Mouse (Mus musculus): Measurements from ENCODE around the gene Arsb.
"Not testable (repeated sequence)": the region's sequence is repeated elsewhere in the genome, so short reads cannot be mapped to it uniquely, and the experiment has no call there.

Gene Arsb

DNA sequence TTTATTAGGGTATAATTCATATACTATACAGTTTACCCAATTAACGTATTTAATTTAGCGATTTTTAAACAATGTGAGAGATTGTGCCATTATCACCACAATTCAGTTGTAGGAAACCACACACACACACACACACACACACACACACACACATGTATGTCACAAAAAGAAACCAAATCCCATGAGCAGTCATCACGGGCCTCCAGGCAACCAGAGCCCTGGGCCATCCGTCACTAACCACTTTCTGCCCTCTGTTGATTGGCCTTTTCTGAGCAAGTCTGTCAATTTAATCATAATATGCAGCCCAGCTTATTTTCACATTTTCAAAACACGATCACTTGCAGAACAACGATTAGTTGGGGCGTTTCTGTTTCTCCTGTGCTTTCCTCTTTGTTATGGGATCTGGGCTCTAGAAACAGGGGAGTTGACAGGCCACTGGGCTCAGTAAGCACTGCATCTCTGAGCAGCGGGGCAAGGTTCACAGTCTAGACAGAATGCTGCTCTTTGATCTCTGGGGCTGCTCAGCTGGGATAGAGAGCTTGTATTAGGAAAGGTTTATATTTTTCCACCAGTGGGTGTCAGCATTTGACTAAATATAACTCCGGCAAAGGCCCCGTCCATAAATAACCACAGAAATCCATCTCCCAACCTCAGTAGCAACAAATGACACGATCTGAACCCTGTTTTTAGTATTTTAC lies 21.7 kb downstream of the Arsb start:
- peak; percentile 29 for DNase-seq

DNA sequence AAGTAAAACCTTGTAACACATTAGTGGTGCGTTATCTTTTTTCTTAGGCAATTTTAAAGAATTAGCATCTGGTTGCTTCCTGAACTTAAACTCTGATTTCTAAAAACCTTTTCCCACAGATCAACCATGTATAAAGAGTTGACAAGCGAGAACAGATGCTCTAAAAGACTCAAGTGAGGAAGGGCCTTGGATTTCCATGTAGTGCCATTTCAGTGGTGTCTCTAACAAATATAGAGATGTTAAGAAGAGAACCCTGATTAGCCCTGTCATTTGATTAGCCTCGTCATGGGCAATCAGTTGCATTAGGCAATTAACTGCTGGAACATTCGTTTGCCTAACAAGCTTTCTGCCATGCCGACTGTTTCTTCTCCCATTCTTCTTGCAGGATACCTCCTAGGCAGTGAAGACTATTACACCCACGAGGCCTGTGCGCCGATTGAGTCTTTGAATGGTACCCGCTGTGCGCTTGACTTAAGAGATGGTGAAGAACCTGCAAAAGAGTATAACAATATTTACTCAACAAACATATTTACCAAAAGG lies 22.3 kb downstream of the Arsb start:
- DNase-seq: no peak

DNA sequence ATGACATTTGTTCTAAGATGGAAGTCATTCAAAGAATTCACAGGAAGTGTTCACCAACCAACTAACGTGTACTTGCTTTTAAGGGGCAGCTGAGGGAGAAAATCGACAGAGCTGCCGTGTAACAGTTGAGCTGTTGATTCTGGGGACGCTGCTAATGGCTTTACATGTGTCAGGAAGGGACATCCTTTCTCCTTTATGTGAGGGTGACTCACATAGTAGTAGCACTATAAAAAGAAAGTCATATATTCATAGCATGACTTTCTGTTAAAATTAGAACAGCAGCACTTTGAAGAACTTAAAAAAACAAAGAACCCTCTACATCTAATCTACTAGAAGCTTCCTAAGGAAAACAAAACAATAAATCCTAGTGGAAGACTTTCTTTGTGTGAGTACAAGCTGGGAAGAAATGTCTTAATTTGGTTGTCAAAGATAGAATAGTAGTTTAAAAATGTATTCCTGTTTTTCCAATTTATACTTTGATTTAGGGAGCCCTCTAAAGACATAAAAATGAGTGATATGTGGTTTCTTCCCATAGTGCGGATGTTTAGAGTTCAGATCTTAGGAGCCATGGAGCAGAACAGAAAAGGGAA lies 25.7 kb downstream of the Arsb start:
- DNase-seq: no peak

DNA sequence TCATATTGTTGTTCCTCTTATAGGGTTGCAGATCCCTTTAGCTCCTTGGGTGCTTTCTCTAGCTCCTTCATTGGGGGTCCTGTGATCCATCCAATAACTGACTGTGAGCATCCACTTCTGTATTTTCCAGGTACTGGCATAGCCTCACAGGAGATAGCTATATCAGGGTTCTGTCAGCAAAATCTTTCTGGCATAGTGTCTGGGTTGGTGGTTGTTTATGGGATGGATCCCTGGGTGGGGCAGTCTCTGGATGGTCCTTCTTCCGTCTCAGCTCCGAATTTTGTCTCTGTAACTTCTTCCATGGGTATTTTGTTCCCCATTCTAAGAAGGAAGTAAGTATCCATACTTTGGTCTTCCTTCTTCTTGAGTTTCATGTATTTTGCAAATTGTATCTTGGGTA lies 38.9 kb downstream of the Arsb start:
- DNase-seq: not testable (repeated sequence)

DNA sequence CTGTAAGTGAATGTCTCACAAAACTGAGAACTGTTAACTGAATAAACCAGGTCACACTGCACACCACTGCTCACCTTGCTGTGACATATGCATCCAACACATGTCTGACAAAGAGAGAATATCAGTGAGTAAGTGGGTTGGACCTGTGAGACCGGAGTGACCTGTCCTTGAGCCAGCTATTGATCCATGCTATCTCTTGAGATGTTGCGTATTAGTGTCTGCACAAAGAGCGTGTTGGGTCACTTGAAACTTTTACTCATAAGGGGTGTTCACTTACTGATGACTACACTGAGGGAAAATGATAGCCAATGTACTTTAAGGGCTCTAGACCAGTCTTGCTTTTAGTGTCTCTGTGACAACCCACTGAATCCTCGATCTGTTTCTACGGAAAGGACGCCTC lies 42.7 kb downstream of the Arsb start:
- DNase-seq: no peak

DNA sequence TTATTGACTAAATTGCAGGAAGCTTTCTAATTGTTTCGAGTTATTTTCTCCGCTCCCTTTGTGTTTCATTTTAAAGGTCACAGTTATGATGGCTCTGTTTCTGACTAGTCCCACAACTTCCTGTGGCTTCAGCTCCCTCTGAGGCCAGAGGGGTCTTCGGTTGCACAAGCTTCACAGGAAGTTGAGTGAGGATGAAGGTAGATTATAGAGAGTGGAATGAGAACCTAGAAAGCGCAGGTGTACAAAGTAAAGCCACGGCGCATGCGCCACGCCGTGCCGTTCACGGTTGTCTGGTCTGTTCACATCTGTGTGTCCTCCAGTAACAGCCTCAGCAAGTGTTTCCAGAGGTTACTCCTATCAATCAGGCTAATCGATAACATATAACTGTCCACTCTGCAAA lies 43.2 kb downstream of the Arsb start:
- no peak for DNase-seq

DNA sequence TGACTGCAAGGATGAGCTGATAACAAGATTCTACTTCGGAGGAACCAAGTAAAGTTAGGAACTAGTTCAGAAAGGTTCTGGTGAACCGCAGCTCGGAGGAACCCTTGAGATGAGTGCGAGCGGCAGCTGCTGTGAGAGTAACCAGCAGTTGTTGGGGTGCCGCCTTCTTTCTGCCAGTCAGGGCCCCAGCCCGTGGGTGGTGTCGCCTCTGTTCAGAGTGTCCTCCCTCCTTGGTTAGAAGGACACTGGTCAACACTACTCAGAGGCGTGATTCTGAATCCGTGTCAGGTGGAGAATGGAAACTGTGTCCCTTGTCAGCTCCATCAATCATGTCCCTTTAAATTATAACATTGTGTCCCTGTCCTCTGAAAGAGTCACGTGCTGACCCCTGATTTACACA lies 43.7 kb downstream of the Arsb start:
- DNase-seq: no peak

DNA sequence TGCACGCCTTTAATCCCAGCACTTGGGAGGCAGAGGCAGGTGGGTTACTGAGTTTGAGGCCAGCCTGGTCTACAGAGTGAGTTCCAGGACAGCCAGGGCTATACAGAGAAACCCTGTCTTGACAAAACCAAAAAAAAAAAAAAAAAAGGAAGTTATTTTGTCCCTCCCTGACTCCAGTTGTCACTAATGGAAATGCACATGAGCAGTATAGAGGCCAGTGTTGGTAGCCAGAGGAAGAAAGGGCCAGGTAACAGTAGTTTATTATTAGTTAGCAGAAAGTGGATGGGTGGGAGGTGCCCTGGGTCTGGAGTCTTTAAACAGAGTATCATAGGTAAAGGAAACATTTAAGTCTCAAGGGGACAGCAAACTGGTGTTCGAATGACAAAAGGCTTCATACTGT lies 44.7 kb downstream of the Arsb start:
- DNase-seq: no peak

DNA sequence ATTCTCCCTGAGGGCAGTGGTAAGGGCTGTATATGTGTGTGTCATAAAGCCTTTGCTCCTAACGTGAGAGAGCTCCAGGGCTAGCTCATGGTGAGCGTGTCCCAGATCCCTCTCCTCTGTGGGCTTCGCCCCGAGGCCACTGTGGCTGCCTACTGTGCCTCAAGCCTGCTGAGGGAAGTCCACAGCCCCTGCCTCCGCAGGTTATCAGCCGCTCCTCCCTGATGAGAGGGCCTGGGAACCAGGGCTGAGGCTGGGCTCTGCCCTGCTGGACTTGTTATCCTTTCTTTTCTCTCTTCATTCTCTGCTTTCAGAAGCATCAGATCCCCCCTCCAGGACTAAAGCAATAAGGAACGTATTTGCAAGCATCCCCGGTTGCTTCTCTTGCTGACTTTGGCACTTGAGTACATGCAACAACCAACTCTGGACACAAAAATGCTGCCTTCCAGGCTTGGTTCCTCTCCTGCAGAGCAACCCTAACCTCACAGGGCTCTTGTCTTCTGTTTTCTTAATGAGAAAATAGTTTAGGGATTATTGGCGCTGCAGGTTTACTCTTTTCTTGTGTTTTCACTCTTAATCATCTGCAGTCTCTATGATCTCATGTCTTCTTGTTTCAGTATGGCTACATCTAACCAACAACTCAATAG lies 45.4 kb downstream of the Arsb start:
- no peak for DNase-seq

DNA sequence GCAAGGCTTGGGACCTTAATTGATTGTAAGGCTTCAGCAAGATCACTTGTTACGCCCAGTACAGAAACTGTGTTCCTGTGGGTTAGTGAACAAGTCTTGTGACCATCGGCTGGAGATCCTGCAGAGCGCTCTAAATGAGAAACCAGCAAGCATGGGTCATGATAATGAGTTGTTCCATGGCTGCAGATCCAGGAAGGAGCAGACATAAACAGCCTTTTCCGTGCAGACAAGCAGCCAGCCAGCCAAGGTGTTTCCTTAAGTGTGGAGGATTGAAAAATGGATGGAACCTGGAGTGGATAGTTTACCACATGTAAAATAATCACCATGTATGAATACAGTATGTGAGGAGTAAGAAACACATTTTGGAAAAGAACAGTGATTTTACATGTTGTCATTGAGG lies 48.7 kb downstream of the Arsb start:
- no peak for DNase-seq

DNA sequence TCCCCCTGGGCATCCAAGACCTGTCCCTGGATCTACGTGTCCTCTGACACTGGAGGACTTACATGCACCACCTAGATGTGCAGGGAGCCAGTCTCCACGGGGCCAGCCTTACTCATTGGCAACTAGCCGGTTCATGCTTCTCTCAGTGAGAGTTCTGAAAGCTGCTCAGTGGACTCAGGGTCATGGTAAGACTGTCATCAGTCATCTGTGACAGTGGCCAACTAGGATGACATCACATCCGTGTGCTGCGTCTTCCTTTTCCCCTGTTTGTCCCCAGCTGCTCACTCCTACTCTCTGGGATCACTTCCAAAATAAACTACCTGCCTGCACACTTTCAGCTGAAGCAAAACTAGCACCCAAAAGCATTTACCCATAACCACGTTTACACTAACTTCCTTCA lies 50.6 kb downstream of the Arsb start:
- no peak for DNase-seq

DNA sequence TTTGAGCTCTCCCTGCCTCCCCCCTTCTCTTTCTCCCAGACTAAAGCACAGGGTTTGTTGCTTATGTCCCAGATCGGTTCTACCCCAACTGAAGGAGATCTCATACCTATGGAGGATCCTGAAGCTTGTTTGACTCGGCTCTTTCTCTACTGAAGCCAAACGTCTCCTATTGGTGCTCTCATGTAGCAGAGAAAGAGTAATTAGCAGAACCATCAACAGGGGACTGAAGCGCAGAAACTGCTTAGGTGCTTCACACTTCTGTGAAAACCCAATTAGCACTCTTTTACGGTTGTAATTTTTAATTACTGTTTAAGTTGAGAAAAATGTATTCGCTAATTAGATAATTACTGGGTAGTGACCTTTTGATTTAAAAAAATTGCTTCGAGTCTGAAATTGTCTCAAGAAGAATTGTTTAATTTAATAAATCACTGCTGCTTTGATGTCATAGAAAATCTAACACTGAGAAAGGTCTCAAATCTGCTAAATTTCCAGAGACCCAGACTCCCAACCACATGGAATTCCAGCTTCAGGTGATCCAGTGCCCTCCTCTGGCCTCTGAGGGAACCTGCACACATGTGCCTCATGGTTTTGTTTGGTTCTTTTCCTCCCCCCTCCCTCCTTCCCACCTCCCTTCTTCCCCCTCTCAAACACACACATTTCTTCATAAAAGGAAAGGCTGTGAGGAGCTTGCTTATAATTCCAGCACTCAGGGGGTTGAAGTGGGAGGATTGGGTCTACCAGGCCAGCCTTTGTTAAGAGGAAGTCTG lies 54.5 kb downstream of the Arsb start:
- no peak for DNase-seq

DNA sequence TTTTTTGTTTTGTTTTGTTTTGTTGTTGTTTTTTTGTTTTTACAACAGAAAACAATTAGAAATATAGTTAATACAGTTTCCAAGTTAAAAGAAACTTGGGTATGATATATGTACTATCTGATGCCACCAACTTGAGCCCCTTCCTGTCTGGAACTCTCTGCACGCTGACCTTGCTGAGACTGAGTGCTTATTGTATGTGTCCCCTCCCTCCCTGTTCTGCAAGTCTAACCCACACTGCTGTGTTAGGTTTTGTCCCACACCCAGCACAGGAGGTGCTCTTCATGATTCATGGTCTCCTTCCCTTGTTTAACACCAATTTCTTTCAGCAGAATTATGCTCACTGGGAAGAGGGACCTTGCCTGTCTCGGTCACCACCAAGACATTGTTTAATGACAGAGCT lies 56.3 kb downstream of the Arsb start:
- DNase-seq: no peak

DNA sequence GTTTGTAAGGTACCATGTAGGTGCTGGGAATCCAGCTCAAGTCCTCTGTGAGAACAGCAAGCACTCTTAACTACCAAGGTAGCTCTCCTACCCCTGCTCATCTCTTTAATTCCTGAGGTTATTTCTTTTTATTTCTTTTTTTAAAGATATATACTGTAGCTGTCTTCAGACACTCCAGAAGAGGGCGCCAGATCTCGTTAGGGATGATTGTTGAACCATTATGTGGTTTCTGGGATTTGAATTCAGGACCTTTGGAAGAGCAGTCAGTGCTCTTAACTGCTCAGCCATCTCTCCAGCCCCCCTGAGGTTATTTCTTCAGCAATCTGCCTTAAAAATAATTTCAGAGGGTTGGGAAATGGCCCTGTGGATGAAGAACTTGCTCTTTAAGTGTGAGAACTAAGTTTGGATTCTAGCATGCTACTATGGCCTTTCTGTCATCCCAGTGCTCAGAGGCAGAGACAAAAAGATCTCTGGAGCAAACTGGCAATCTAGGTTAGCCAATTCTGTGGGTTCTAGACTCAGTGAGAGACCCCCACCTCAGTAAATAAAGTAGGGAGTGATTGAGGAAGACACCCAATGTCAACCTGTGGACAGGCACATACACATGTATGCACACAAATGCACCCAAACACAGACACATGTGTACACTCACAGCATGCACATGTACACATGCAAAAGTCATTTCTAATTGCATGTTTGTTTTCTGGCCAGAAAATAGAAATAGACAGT lies 58.3 kb downstream of the Arsb start:
- DNase-seq: no peak

DNA sequence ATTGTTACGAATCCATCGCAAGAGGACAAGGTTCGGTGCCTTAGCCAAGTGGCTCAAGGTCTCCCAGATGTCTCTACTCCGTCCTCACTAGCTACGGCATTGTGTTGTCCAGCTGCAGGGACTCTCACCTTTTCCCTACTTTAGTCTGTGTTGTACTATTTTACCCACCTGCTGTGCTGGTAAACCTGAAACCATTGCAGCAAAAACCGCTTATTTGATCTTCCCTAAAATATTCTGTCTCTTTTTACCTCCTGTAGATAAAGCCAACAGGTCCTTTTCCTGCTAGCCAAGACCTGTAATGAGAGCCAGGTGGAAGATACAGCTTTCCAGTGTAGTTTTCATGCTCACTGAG lies 58.8 kb downstream of the Arsb start:
- DNase-seq: no peak

DNA sequence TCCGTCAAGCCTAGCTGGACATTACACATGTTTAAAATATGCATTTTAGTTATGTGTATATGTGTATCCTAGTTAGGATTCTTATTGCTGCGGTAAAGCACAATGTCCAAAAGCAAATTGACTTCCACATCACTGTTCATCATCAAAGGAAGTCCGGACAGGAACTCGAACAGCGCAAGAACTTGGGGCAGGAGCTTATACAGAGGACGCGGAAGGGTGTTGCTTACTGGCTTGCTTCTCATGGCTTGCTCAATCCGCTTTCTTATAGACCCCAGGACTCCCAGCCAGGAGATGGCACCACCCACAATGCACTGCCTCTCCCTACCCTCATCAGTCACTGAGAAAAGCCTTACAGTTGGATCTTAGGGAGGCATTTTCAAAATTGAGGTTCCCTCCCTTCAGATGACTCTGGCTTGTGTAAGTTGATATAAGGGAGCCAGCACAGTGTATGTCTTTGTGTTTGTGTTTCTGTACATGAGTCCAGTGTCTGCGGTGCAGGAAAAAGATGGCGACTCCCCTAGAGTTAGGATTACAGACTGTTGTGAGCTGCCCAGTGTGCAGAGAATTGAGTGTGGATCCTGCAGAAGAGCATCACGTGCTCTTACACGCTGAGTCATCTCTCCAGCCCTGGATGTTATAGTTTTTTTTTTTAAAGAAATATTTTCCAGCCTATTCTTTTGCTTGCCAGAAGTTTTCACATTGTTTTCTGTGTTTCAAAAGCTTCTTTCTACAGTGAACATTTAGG lies 66.2 kb downstream of the Arsb start:
- no peak for DNase-seq

DNA sequence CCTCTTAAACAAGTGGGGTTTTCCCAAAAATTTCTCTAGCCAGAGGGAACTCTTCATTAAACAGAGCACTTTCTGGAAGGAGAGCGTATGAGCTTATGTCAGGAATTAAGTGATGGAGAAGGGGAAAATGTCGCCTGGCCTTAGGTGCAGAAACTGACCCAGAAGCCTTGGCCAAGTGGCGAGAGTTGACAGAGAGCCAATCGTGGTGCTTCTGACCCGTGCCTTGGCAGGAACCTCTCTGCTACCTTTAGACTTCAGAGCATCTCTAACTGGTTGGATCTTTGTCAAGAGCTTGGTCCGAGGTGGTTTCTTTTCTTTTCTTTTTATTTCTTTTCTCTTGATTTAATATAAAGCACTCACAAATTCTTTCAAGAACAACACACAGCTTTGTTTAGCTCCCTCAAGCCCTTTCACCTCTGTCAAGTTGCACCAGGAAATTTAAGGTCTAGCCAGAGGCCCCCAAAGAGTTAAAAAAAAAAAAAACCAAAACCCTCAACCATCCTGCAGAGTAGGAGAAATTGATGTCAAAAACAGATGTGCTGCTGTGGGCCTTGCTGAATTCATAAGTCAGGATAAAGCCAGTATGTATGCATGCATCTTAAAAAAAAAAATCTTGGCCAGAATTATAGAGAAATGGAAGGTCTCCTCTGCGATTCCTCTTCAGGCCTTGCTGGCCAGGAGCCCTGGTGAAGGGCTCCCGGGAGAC lies 67.2 kb downstream of the Arsb start:
- peak; percentile 43 for DNase-seq

DNA sequence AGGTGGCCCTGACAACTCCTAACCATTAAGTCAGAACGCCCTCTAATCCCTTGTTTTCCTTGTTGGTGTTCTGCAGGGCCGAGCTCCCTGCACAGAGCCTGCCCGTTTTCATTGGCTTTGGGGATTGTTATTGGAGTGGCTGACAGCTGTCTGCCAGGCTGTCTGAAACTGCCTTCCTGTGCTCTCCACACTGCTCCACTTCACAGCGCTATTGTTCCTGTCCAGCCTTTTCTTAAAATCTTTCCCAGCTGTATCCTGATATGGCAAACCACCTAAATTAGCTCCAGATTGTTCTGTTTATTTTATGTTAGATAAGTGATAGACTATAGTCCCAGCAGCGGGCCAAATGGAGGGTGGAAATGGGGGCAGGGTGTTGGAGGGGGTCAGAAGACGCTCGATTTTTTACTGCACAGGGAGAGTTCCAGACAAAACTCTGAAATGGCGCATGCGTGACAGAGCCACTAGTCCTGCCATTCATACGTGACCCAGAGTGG lies 67.8 kb downstream of the Arsb start:
- DNase-seq: peak; percentile 17

DNA sequence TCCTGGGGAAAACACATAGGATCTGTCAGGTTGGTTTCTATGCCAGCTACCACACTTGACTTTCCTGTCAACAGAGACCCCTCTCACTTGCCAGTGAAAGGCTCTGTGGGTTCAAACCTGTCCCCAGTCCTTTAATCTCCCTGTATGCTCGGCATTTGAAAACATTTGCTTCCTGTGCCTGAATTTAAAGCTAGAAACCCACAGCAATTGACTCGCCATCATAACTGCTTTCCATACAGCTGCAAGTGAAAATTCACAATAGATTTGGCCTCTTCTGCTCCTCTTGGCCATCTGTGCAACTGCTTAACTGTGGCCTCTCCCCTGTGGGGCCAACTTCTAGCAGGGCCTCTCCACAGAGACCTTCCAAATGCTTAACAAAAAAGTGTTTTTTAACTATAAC lies 68.3 kb downstream of the Arsb start:
- DNase-seq: no peak

DNA sequence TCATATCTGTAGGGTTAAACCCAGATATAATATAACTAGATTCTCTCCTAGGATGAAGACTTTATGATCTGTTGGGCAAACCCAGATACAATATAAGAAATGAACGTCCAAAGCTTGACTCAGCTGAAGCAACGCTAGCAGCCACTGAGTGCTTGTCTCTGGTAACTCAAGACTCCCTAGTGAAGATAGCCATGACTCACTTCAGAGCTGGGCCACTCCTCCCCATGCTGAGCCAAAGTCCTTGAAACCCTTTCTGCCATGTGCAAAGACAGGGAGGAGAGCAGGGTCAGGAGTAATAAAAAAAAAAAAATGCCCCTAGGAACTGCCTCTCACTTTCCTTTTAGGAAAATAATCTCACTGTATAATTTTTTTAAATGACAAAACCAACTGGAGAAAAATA lies 68.7 kb downstream of the Arsb start:
- no peak for DNase-seq

DNA sequence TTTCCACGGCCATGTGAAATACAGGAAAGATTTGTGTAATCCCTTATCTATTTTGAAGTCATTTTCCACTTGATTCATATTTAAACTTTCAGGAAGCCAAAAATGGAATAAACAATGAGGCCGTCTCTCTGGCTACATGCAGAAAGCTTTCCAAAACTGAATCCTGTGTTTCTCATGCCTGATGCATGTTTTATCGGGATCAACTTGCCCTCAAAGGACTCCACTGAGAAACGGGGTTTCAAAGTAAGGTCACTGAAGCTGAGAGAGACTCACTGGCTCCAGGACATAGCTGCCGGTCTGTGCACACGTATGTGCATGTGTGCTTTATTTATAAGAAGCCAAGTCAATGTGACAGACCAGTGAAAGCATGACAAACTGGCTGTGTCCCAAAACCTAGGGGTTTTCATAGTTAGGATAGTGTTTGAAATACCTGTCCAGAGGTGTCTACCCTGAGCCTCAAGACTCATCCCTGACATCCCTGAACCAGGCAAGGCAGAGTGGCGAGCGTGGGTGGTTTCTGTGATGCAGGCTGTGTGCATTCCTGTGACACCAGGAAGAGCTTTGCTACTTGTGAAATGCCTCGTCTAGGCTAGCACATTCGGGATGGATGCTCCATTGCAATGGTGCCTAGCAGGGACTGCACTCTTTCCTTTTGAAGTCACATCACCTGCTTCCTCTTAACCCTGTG lies 75.5 kb downstream of the Arsb start:
- DNase-seq: no peak

Data from cerebellum, adult 8-10 months (tissue).